Mouse (Mus musculus) urinary bladder, postnatal 4 days (tissue): ENCODE results near the gene Grik3.

ENCODE experiments used
- DNase-seq, 2 experiments: peaks; one replicate each; pipeline ENCODE4 v3.0.0; 2021 to 2022; ENCODE audit warnings: low spot score in 2 of 2

Gene Grik3

GRCm38 (mm10) chr4:125644581-125645568 lies 154.4 kb downstream of the Grik3 start:
- no peak for DNase-seq

GRCm38 (mm10) chr4:125651676-125652246 lies 161.3 kb downstream of the Grik3 start:
- no peak for DNase-seq

- no peak for DNase-seq
These were observed 165.5 kb downstream of the Grik3 start for GRCm38 (mm10) chr4:125656031-125656430.

GRCm38 (mm10) chr4:125658376-125658775 lies 167.9 kb downstream of the Grik3 start:
- DNase-seq, result no peak

GRCm38 (mm10) chr4:125661982-125662381 lies 171.5 kb downstream of the Grik3 start:
- DNase-seq, result no peak

- DNase-seq, result no peak
These were observed 172.8 kb downstream of the Grik3 start for GRCm38 (mm10) chr4:125663262-125663661.

- DNase-seq, result no peak
These were observed 175.5 kb downstream of the Grik3 start for GRCm38 (mm10) chr4:125665955-125666354.

- no peak for DNase-seq
These were observed 191.5 kb downstream of the Grik3 start for GRCm38 (mm10) chr4:125682007-125682406.

GRCm38 (mm10) chr4:125687078-125687477 lies 196.6 kb downstream of the Grik3 start:
- DNase-seq, result no peak

GRCm38 (mm10) chr4:125695431-125695830 lies 204.9 kb downstream of the Grik3 start:
- no peak for DNase-seq

GRCm38 (mm10) chr4:125696182-125696939 lies 205.9 kb downstream of the Grik3 start:
- DNase-seq, result no peak

GRCm38 (mm10) chr4:125697626-125698025 lies 207.1 kb downstream of the Grik3 start:
- no peak for DNase-seq

GRCm38 (mm10) chr4:125699056-125699455 lies 208.6 kb downstream of the Grik3 start:
- no peak for DNase-seq

GRCm38 (mm10) chr4:125700331-125700730 lies 209.8 kb downstream of the Grik3 start:
- no peak for DNase-seq

- DNase-seq, result peak; percentile 45 to 66
These were observed 212.3 kb downstream of the Grik3 start for GRCm38 (mm10) chr4:125702607-125703309.

GRCm38 (mm10) chr4:125703310-125703690 lies 212.8 kb downstream of the Grik3 start:
- no peak for DNase-seq

GRCm38 (mm10) chr4:125705746-125706145 lies 215.2 kb downstream of the Grik3 start:
- no peak for DNase-seq

- DNase-seq, result no peak
These were observed 219.2 kb downstream of the Grik3 start for GRCm38 (mm10) chr4:125709716-125710115.

- no peak for DNase-seq
These were observed 227.4 kb downstream of the Grik3 start for GRCm38 (mm10) chr4:125717881-125718280.

- no peak for DNase-seq
These were observed 228.1 kb downstream of the Grik3 start for GRCm38 (mm10) chr4:125718429-125719140.

GRCm38 (mm10) chr4:125726241-125726640 lies 235.7 kb downstream of the Grik3 start:
- DNase-seq, result no peak
